Mouse (Mus musculus) intestine, embryonic 16.5 days (tissue): ENCODE results near the gene Ankrd12. TPM values are rescaled to one million over a fixed set of nuclear protein-coding genes. Genes with fewer than 3 reads are reported as not detected.

Experiments used
- ATAC-seq: fragments of 200-750 bp; cut with Nextera tagmentation; 2 replicates; pipeline ENCODE4 v1.8.0; 2017; ENCODE audit warnings: moderate TSS enrichment, moderate library complexity
- H3K27ac ChIP-seq: fragments of 300-500 bp; sonication (generic); 2 replicates; pipeline ENCODE4 v1.5.1; 2014; ENCODE audit warnings: mild to moderate bottlenecking, low read length
- H3K27me3 ChIP-seq: fragments of 300-500 bp; sonication (generic); replicated peaks from 2 replicates; pipeline ENCODE4 v1.6.1; 2014; ENCODE audit warnings: low read length, control low read depth, mixed read lengths; ENCODE audit not compliant: control insufficient read depth, insufficient read depth
- H3K36me3 ChIP-seq: fragments of 300-500 bp; sonication (generic); 2 replicates; pipeline ENCODE4 v1.6.1; 2014; ENCODE audit warnings: low read length, control low read depth; ENCODE audit not compliant: control insufficient read depth, insufficient read depth
- H3K4me1 ChIP-seq: fragments of 300-500 bp; sonication (generic); 2 replicates; pipeline ENCODE4 v1.6.1; 2014; ENCODE audit warnings: low read length, control low read depth, mixed read lengths; ENCODE audit not compliant: control insufficient read depth, insufficient read depth
- H3K4me2 ChIP-seq: fragments of 300-500 bp; sonication (generic); 2 replicates; pipeline ENCODE4 v1.6.1; 2014; ENCODE audit warnings: low read depth, low read length, control low read depth
- H3K4me3 ChIP-seq: fragments of 300-500 bp; sonication (generic); 2 replicates; pipeline ENCODE4 v1.5.1; 2014; ENCODE audit warnings: mild to moderate bottlenecking, low read length
- H3K9ac ChIP-seq: fragments of 300-500 bp; sonication (generic); 2 replicates; pipeline ENCODE4 v1.6.1; 2014; ENCODE audit warnings: low read depth, low read length
- H3K9me3 ChIP-seq: fragments of 300-500 bp; sonication (generic); 2 replicates; pipeline ENCODE4 v1.6.1; 2016; ENCODE audit warnings: low read length, control low read depth; ENCODE audit not compliant: control insufficient read depth
- WGBS: fragments of 180-500 bp; shearing (Covaris S2); extraction: QIAGEN DNeasy Blood & Tissue Kit; methylation state at CpG from one replicate; pipeline ENCODE4 v1.1.7; 2014; 5-methylcytosine and 5-hydroxymethylcytosine counted together
- polyA plus RNA-seq: library from polyadenylated mRNA; unstranded; fragments of >200 nt; fragmentation: Nextera tagmentation; extraction: Ambion mirVana; gene quantifications from 2 replicates; pipeline ENCODE4 v1.2.1, GENCODE M21; 2015

The Ankrd12 gene
- polyA plus RNA-seq, 1 experiment from 2014 or later = 24.4 TPM

DNA sequence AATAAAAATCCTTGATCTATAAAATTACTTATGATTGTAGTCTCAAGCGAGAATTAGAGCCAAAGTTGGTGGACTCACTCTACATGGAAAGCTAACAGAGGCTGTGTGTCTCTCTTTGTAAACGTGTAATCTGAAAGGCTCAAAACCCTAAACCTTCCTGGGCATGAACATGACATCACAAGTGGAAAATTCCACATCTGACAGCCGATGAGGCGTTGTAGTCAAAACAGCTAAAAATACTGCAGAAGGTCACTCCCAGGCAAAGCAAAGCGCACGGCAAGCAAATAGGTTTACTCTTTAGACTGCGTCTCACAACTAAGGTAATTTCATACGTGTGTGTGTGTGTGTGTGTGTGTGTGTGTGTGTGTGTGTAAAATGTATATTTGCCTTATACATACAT lies 129.6 kb downstream of the Ankrd12 start:
- H3K4me2 ChIP-seq = no peak overlapping the region
- no peak for ATAC-seq
- WGBS = 83% methylated on average over 8 of the region's 8 CpGs
- no peak overlapping the region for H3K4me3 ChIP-seq
- H3K4me1 ChIP-seq = peaks cover 5% of the 10 kb centered on the region
- no peaks in the 10 kb centered on the region for H3K9me3 ChIP-seq
- no peaks in the 10 kb centered on the region for H3K27me3 ChIP-seq
- no peaks in the 10 kb centered on the region; the same call in 1 of the 2 replicates for H3K36me3 ChIP-seq
- H3K27ac ChIP-seq = no peak overlapping the region
- no peak overlapping the region for H3K9ac ChIP-seq

DNA sequence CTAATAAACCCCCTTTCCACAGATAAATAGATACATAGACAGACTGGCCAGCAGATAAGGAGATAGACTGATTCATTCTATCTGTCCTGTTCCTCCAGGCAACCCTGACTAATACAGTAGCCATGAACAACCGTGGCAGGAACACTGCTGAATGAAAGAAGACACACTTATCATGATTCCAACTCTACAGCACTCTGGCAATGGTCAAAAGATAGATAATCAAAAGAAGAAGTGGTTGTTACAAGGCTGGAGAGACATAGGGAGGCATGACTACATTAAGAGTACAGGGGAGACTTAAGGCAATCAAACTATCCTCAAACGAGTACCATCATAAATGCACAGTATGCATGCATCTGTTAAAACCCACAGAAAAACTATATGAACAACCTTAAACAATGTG lies 131.5 kb downstream of the Ankrd12 start:
- Histone ChIP-seq H3K4me1 (peaks cover 17% of the 10 kb centered on the region), H3K27me3 (no peaks in the 10 kb centered on the region), H3K9ac (no peak overlapping the region), H3K9me3 (no peaks in the 10 kb centered on the region), H3K4me2 (no peak overlapping the region), H3K27ac (no peak overlapping the region), H3K4me3 (no peak overlapping the region), H3K36me3 (no peaks in the 10 kb centered on the region; the same call in 1 of the 2 replicates)
- WGBS = 93% methylated on average over 2 of the region's 2 CpGs
- no peak for ATAC-seq

DNA sequence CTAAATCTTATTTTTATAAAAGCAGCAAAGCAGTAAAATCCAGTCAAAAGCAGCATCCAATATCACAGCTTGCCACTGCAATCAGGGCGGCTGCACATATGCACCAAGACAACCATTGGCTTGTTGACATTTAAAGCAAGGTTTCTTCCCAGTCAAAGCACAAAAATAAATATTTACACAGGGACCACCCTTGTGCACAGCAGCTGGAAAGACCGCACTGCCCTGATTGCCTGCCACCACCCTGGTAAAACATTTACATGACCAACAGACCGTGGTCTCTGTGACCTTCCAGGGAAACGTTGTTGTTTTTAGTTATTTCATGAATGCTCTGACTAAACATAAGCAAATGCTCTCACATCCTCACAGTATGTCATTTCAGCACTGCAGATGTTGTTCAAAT lies 134.5 kb downstream of the Ankrd12 start:
- Histone ChIP-seq H3K27me3 (no peaks in the 10 kb centered on the region), H3K9ac (no peak overlapping the region), H3K4me1 (peaks cover 19% of the 10 kb centered on the region), H3K4me2 (no peak overlapping the region), H3K36me3 (no peaks in the 10 kb centered on the region; the same call in 1 of the 2 replicates), H3K4me3 (no peak overlapping the region), H3K27ac (no peak overlapping the region), H3K9me3 (no peaks in the 10 kb centered on the region)
- 24% methylated on average over 4 of the region's 4 CpGs for WGBS
- peak; percentile 34; the same call in 1 of the 2 replicates for ATAC-seq

DNA sequence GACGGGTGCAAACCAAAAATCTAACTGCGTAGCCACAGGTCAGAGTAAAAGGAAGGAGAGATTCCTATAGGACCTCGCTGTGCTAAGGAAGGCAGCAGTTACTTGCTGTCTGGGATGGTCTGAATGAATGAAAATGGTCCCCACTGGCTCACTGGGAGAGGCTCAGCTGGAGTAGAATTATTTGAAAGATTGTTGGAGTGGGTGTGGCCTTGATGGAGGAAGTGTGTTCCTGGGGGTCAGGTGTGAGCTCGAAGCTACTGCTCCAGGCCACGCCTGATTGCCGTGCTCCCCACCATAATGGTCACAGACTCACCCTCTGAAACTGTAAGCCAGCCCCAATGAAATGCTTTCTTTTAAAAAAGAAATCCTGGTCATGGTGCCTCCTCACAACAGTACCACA lies 135.6 kb downstream of the Ankrd12 start:
- Histone ChIP-seq H3K4me3 (no peak overlapping the region), H3K36me3 (peaks cover 5% of the 10 kb centered on the region; the same call in 1 of the 2 replicates), H3K27ac (no peak overlapping the region), H3K27me3 (no peaks in the 10 kb centered on the region), H3K9me3 (no peaks in the 10 kb centered on the region), H3K9ac (no peak overlapping the region), H3K4me2 (no peak overlapping the region), H3K4me1 (peaks cover 19% of the 10 kb centered on the region)
- peak; percentile 65 for ATAC-seq
- 72% methylated on average over 6 of the region's 6 CpGs for WGBS

DNA sequence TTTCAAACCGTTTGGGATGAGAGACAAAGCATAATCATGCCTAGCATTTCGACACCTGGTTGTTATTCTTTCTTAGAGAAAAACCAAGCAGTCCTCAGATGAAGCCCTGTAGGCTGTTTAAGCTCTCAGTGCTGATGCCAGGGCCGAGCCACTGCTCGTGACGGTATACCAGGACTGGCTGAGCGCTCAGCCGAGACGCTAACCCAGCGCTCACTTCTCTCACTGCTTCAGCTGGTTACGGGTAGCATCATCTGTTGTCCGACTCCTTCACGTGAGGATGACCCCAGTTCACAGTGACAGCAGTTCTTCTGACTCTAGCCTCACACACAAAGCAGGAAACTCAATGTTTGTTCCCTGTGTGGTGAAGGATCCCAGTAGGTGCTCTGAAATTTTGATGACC lies 136.7 kb downstream of the Ankrd12 start:
- no peak overlapping the region for H3K9ac ChIP-seq
- 76% methylated on average over 12 of the region's 12 CpGs for WGBS
- no peak for ATAC-seq
- H3K9me3 ChIP-seq = no peaks in the 10 kb centered on the region
- peaks cover 7% of the 10 kb centered on the region; the same call in 1 of the 2 replicates for H3K36me3 ChIP-seq
- H3K4me3 ChIP-seq = no peak overlapping the region
- H3K4me1 ChIP-seq = peaks cover 19% of the 10 kb centered on the region
- H3K4me2 ChIP-seq = no peak overlapping the region
- no peaks in the 10 kb centered on the region for H3K27me3 ChIP-seq
- H3K27ac ChIP-seq = 0 out of 2 replicates have a peak overlapping the region, but pooled peaks have one; percentile 24

DNA sequence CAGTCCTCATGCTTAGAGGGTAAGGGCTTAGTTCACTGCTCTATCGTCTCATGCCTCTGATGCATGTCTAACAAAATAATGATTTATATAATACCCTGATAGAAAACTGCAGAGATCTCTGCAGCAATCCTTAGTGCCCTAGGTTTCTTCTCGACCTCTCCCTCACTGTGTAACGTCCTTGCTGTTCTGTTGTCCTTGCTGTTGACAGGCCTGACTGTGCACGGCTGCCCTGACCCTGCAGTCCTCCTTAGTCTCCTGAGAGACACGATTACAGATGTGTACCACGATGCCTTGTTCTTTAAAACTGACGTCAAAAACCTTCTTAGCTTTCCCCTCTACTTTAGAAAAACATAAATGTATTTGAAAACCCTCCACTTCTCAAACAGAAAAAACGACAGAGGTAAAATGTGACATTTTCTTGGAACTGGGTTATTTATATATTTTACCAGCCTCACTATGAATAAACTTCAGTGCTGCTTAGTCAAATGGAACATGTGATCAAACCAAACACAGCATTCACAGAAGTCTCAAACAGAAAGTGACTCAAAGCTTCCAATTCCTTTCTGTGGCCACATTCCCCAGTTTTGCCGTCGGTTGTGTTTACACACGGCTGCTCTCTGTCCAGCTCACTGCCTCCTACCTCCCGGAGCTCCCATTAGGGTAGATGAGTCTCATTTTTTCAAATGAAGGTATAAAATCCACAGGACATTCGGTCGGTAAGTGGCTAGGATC lies 137.3 kb downstream of the Ankrd12 start:
- Histone ChIP-seq H3K4me2 (no peak overlapping the region), H3K4me1 (peaks cover 19% of the 10 kb centered on the region), H3K9me3 (no peaks in the 10 kb centered on the region), H3K27me3 (no peaks in the 10 kb centered on the region), H3K4me3 (no peak overlapping the region), H3K36me3 (peaks cover 7% of the 10 kb centered on the region; the same call in 1 of the 2 replicates), H3K9ac (no peak overlapping the region), H3K27ac (0 out of 2 replicates have a peak overlapping the region, but pooled peaks have one; percentile 24)
- WGBS = 43% methylated on average over 14 of the region's 14 CpGs
- ATAC-seq = no peak

DNA sequence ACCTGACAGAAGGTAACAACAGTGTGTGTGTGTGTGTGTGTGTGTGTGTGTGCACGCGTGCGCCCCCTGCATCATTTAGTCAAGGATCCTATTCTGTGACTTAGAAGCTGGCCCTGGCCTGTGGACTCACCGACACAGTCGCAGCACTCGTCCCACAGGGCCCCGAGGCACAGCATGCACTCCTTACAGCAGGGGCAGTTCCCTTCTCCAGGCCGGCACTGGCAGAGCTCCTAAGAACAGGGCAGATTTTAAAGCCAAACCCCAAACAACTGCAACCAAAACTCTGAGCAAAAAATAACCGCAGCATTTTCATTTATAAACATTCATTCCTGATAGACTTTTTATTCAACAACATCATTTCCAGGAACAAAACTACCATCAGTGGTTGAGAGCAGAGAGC lies 139.2 kb downstream of the Ankrd12 start:
- Histone ChIP-seq H3K4me2 (no peak overlapping the region), H3K9me3 (no peaks in the 10 kb centered on the region), H3K27me3 (no peaks in the 10 kb centered on the region), H3K36me3 (peaks cover 14% of the 10 kb centered on the region; the same call in 1 of the 2 replicates), H3K9ac (no peak overlapping the region), H3K4me1 (peaks cover 19% of the 10 kb centered on the region), H3K27ac (no peak overlapping the region), H3K4me3 (no peak overlapping the region)
- WGBS = 93% methylated on average over 9 of the region's 9 CpGs
- ATAC-seq = no peak

DNA sequence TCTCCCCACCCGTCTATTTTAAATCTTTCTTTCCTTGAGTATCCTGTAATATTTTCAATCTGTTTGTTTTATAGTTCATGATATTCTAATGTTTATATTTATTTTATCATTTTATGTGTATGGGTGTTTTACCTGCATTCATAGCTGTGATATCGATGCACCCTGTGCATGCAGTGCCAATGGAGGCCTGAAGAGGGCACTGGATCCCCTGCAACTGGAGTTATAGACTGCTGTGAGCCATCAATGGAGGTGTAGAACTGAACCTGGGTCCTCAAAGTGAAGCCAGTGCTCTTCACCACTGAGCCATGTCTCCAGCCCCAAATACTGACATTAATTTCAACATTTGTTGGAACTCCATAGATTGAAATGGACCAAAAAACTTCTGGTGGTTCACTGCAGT lies 143.1 kb downstream of the Ankrd12 start:
- 93% methylated on average over 2 of the region's 2 CpGs for WGBS
- Histone ChIP-seq H3K4me2 (no peak overlapping the region), H3K27ac (no peak overlapping the region), H3K4me3 (no peak overlapping the region), H3K27me3 (no peaks in the 10 kb centered on the region), H3K4me1 (peaks cover 12% of the 10 kb centered on the region), H3K9me3 (no peaks in the 10 kb centered on the region), H3K36me3 (peaks cover 14% of the 10 kb centered on the region; the same call in 1 of the 2 replicates), H3K9ac (no peak overlapping the region)
- no peak for ATAC-seq

DNA sequence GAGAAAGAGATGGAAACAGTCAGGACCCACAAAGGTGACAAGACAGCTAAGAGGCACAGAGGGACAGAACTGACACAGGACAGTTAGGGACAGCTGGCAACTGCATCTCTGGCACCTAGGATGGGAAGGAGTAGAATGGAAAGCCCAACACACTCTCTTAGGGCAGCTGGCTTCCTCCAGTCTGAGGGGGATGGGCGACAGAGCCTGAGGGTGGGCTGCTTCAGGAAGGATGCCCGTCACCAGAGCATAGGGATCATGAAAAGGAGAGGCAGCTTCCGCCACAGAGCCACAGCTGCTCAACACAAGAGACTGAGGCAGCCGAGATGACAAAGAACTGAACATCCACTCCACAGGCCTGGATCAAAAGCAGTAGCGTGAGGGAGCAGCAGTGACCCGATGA lies 145.4 kb downstream of the Ankrd12 start:
- Histone ChIP-seq H3K36me3 (peaks cover 8% of the 10 kb centered on the region; the same call in 1 of the 2 replicates), H3K9me3 (no peaks in the 10 kb centered on the region), H3K27ac (no peak overlapping the region), H3K27me3 (no peaks in the 10 kb centered on the region), H3K4me1 (peaks cover 12% of the 10 kb centered on the region), H3K4me2 (no peak overlapping the region), H3K9ac (no peak overlapping the region), H3K4me3 (no peak overlapping the region)
- 0 out of 2 replicates have a peak, but pooled peaks have one; percentile 22 for ATAC-seq
- 68% methylated on average over 6 of the region's 6 CpGs for WGBS
